Mouse (Mus musculus) lung, postnatal 0 days (tissue): ENCODE data around the gene Sbno2. TPM values are rescaled to one million over a fixed set of nuclear protein-coding genes. Genes with fewer than 3 reads are reported as not detected.
A peak's percentile ranks its signal among the peaks of the same experiment; 100 is the strongest.

ENCODE experiments used
- ATAC-seq: fragments of 200-750 bp; cut with Nextera tagmentation; 2 replicates; pipeline ENCODE4 v1.8.0; 2017; ENCODE audit warnings: moderate library complexity
- DNase-seq: peaks from one replicate; pipeline ENCODE4 v3.0.0-alpha.2; 2016; ENCODE audit warnings: low spot score
- H3K27ac ChIP-seq: fragments of 300-500 bp; sonication (generic); 2 replicates; pipeline ENCODE4 v1.5.1; 2014; ENCODE audit warnings: antibody characterized with exemption, mild to moderate bottlenecking, low read length, mixed read lengths
- H3K27me3 ChIP-seq: fragments of 300-500 bp; sonication (generic); replicated peaks from 2 replicates; pipeline ENCODE4 v1.6.1; 2014; ENCODE audit warnings: low read length, mixed read lengths; ENCODE audit not compliant: insufficient read depth
- H3K36me3 ChIP-seq: fragments of 300-500 bp; sonication (generic); 2 replicates; pipeline ENCODE4 v1.6.1; 2014; ENCODE audit warnings: low read length, mixed read lengths; ENCODE audit not compliant: insufficient read depth
- H3K4me1 ChIP-seq: fragments of 300-500 bp; sonication (generic); 2 replicates; pipeline ENCODE4 v1.6.1; 2014; ENCODE audit warnings: antibody characterized with exemption, low read depth, low read length, mixed read lengths; ENCODE audit not compliant: insufficient read depth
- H3K4me2 ChIP-seq: fragments of 300-500 bp; sonication (generic); replicated peaks from 2 replicates; pipeline ENCODE4 v1.6.1; 2014; ENCODE audit warnings: low read depth, mild to moderate bottlenecking, low read length, moderate library complexity, mixed read lengths
- H3K4me3 ChIP-seq: fragments of 300-500 bp; sonication (generic); 2 replicates; pipeline ENCODE4 v1.5.1; 2014; ENCODE audit warnings: low read depth, low read length
- H3K9ac ChIP-seq: fragments of 300-500 bp; sonication (generic); replicated peaks from 2 replicates; pipeline ENCODE4 v1.6.1; 2014; ENCODE audit warnings: low read depth, mild to moderate bottlenecking
- H3K9me3 ChIP-seq: fragments of 300-500 bp; sonication (generic); 2 replicates; pipeline ENCODE4 v1.6.1; 2016; ENCODE audit warnings: low read length, mixed read lengths
- CTCF ChIP-seq: IDR thresholded peaks from 2 replicates; pipeline ENCODE4 v1.5.1; 2016; ENCODE audit warnings: antibody characterized with exemption, mild to moderate bottlenecking
- EP300 ChIP-seq: IDR thresholded peaks from 2 replicates; pipeline ENCODE4 v1.6.1; 2016; ENCODE audit warnings: antibody characterized with exemption, mild to moderate bottlenecking, control low read depth
- WGBS: fragments of 180-500 bp; shearing (Covaris S2); extraction: QIAGEN DNeasy Blood & Tissue Kit; methylation state at CpG from one replicate; pipeline ENCODE4 v1.1.7; 2014; 5-methylcytosine and 5-hydroxymethylcytosine counted together
- polyA plus RNA-seq: library from polyadenylated mRNA; unstranded; fragments of >200 nt; fragmentation: Nextera tagmentation; extraction: Ambion mirVana; gene quantifications from 2 replicates; pipeline ENCODE4 v1.2.1, GENCODE M21; 2015

The Sbno2 gene
- polyA plus RNA-seq, 1 experiment from 2014 or later = 17.5 TPM

DNA sequence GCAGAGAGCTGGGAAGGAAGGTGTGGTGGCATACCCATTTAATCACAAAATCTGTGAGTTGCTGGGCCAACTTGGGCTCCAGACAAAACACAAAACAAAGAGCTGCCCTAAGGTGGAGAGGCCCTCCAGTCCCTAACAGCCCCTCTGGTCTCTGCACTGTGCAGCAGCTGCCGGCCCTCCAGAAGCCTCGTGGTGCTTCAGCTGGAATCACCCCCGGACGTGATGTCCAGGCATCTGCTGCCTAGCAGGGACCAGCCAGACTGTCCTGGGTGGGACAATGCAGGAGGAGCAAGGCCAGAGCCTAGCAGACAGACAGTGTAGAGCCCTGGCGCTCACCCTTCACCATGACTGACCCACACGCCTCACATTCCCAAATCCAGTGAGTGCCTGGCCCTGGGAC lies 13.8 kb downstream of the Sbno2 start:
- H3K4me2 ChIP-seq = no peak overlapping the region
- 64% methylated on average over 6 of the region's 6 CpGs for WGBS
- H3K27ac ChIP-seq = peak overlapping the region; percentile 60
- no peak overlapping the region for H3K4me3 ChIP-seq
- H3K36me3 ChIP-seq = no peaks in the 10 kb centered on the region
- peaks cover 10% of the 10 kb centered on the region for H3K4me1 ChIP-seq
- DNase-seq (peak; percentile 25), ATAC-seq (peak; percentile 64)
- H3K9ac ChIP-seq = no peak overlapping the region
- no peaks in the 10 kb centered on the region for H3K27me3 ChIP-seq
- peak; percentile 34; the same call in 1 of the 2 replicates for TF ChIP-seq EP300
- no peak for TF ChIP-seq CTCF
- H3K9me3 ChIP-seq = no peaks in the 10 kb centered on the region

DNA sequence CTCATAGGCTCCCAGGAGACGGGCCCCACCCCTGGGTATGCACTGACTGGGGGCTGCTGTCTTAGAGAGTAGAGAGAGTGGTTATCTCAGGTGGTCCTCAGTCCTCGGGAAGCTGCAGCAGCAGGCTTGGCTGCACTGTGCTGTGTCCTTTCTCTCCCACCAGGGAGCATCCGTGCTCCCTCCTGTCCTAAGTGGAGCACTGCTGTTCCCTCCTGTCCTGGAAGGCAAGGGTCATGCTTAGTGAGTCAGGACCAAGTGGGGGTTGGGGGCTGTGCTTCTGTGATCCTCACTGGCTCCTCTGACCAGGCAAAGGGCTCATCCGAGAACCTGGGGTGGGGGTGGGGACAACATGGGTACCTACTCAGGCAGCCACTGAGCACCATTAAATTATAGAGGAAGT lies 16.2 kb downstream of the Sbno2 start:
- ATAC-seq = no peak
- H3K4me3 ChIP-seq = no peak overlapping the region
- H3K9ac ChIP-seq = no peak overlapping the region
- WGBS = 57% methylated on average over 4 of the region's 4 CpGs
- H3K36me3 ChIP-seq = no peaks in the 10 kb centered on the region
- peaks cover 17% of the 10 kb centered on the region for H3K4me1 ChIP-seq
- H3K27ac ChIP-seq = no peak overlapping the region
- no peaks in the 10 kb centered on the region for H3K9me3 ChIP-seq
- TF ChIP-seq EP300 (no peak), CTCF (peak; percentile 59)
- peak; percentile 44 for DNase-seq
- H3K4me2 ChIP-seq = no peak overlapping the region
- no peaks in the 10 kb centered on the region for H3K27me3 ChIP-seq

GRCm38 (mm10) chr10:80087483-80087882 lies 17.9 kb downstream of the Sbno2 start:
- Histone ChIP-seq H3K36me3 (peaks cover under 1% of the 10 kb centered on the region; the same call in 1 of the 2 replicates), H3K4me2 (no peak overlapping the region), H3K4me3 (no peak overlapping the region), H3K27me3 (no peaks in the 10 kb centered on the region), H3K27ac (0 out of 2 replicates have a peak overlapping the region, but pooled peaks have one; percentile 9), H3K9me3 (no peaks in the 10 kb centered on the region), H3K4me1 (peaks cover 19% of the 10 kb centered on the region), H3K9ac (no peak overlapping the region)
- no peak for TF ChIP-seq CTCF
- no peak for TF ChIP-seq EP300
- WGBS = 77% methylated on average over 8 of the region's 8 CpGs
- ATAC-seq = no peak
- DNase-seq = no peak

GRCm38 (mm10) chr10:80086847-80087246 lies 18.5 kb downstream of the Sbno2 start:
- Histone ChIP-seq H3K4me3 (no peak overlapping the region), H3K4me2 (no peak overlapping the region; the same call in 1 of the 2 replicates), H3K27ac (peak overlapping the region; percentile 55; the same call in 1 of the 2 replicates), H3K27me3 (no peaks in the 10 kb centered on the region), H3K4me1 (peaks cover 19% of the 10 kb centered on the region), H3K9ac (0 out of 2 replicates have a peak overlapping the region, but pooled peaks have one; percentile 16), H3K36me3 (peaks cover 7% of the 10 kb centered on the region), H3K9me3 (no peaks in the 10 kb centered on the region)
- DNase-seq (peak; percentile 47), ATAC-seq (peak; percentile 34)
- TF ChIP-seq CTCF (no peak), EP300 (no peak)
- 59% methylated on average over 3 of the region's 3 CpGs for WGBS

DNA sequence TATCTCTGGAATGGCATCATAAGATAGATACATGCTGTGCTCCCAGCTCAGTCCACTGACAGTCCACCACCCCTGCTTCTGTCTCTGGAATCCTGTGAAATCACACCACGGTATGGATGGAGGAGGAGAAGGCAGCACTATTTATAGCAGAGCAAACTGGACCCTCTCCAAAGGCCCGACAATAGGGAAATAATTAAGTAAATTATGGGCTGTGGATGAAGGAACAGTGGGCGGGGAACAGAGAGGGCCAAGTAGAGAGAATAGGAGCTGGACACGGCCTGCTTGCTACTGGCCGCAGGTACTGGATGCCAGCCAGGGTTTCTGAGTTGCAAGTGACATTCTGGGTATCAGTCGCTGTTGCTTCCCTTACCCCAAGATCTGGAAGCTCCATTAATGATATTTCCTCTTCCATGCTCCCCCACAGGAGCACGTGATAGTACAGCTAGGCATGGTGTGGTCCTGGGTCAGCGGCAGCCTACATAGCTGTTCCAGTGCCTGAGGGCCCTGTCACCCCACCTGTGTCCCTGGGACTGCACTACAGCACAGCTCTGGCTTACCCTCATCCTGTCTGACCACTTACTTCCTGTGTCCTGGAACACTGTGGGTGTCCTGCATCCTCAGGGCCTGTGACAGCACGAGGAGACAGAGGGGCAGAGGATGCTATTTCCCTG lies 20.4 kb downstream of the Sbno2 start:
- DNase-seq (peak; percentile 93), ATAC-seq (peak; percentile 75)
- Histone ChIP-seq H3K4me2 (no peak overlapping the region), H3K9me3 (no peaks in the 10 kb centered on the region), H3K9ac (no peak overlapping the region; the same call in 1 of the 2 replicates), H3K27ac (peak overlapping the region; percentile 48), H3K27me3 (no peaks in the 10 kb centered on the region), H3K4me1 (peaks cover 19% of the 10 kb centered on the region), H3K4me3 (no peak overlapping the region), H3K36me3 (peaks cover 23% of the 10 kb centered on the region)
- TF ChIP-seq EP300 = peak; percentile 73
- TF ChIP-seq CTCF = no peak; the same call in 1 of the 2 replicates
- WGBS = 30% methylated on average over 9 of the region's 9 CpGs

DNA sequence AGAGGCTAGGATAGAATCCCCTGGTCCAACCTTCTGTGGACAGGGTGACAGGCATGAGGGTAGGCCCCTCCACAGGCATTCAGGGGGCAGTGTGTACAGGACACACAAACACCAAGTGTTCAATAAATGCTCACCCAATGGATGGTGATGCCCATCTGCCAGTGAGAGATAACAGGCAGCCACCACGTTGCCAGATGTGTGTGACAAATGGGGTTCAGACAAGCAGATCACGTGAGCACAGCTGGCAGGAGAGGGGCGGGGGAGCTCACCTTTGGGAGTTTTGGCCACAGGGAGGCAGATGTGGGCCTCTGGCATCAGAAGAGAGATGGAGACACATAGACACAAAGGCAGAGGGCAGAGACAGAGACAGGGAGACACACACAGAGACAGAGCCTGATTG lies 24.3 kb downstream of the Sbno2 start:
- no peaks in the 10 kb centered on the region for H3K9me3 ChIP-seq
- no peak for TF ChIP-seq EP300
- 0 out of 2 replicates have a peak, but pooled peaks have one; percentile 14 for TF ChIP-seq CTCF
- 75% methylated on average over 3 of the region's 3 CpGs for WGBS
- DNase-seq (no peak), ATAC-seq (peak; percentile 9; the same call in 1 of the 2 replicates)
- peaks cover 15% of the 10 kb centered on the region for H3K4me1 ChIP-seq
- H3K4me2 ChIP-seq = no peak overlapping the region
- no peak overlapping the region for H3K27ac ChIP-seq
- H3K9ac ChIP-seq = no peak overlapping the region
- H3K4me3 ChIP-seq = no peak overlapping the region
- H3K27me3 ChIP-seq = no peaks in the 10 kb centered on the region
- peaks cover 38% of the 10 kb centered on the region for H3K36me3 ChIP-seq
